Mouse (Mus musculus): ENCODE measurements around the gene Caps2. TPM values are rescaled to one million over a fixed set of nuclear protein-coding genes. Genes with fewer than 3 reads are reported as not detected.

Gene Caps2
- polyA plus RNA-seq (2017; shearing (Covaris generic)), result 0.22 TPM

DNA sequence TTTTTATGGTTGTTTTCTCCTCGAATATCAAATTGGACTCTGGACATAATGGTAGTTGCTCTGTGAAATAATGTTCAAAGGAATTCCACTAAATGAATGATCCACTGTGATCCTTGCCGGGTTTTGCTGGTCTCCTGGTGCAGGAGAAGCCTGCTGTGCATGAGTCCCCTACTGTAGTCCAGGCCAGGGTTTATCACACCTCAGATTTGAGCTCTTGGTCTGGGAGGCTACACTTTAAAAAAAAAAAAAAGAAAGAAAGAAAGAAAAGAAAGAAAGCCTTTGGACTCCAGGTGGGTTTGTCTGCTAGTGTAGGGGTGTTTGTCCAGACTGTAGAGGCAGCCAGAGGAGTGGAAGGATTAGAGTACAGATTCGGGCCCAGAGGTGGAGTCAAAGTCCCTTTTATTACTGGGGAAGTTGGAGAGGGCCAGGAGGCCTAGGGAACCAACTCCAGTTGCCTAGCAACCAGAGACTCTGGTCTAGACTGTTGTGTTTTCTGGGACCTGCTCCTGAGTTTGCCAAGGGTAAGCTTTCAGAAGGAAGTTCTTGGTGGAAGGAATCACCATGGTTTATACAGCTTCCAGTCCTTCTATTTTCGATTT, at the start of gene Caps2:
TSS of gene Caps2 (plus strand) at position 454 of the 599 bp plus-strand sequence.

DNA sequence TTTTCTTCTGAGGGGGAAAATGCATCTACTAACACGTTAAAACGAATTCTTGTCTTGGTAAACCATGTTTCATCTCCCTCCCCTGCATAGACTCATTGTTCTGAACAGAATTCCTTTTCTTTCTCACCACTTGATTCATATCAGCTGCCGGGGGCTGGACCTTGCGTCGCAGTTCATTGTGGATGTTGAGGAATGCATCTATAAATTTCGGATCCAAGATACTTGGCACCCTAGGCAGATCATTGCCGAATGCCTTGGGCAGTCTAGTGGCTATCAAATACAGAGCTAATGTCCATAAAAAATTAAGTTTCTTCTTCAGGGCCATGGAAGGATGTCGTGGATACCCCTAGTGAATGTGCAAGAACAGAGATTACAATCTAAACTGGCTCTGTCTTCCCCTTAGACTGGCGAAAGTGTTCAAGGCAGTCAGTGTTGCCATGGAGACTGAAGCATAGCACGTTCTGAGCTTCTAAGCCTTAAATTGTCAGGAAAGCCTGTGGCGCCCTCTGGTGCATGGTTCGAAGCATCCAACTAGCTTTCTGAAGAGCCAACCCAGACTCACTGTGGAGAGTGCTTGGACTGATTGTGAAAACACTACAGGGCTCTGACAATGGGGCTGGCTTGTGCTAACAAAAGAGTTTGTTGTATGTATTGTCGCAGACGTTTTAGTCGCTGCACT, 3.4 kb upstream of the Caps2 start, which contains the start of gene Glipr1l3:
TSS of gene Glipr1l3 (minus strand) at position 446 of the 679 bp plus-strand sequence.

Other genes with a start within 250 kb of the Caps2 start
- gene Krr1, start 191.0 kb upstream of the Caps2 start, polyA plus RNA-seq (2017; shearing (Covaris generic)), result 50.7 TPM
- gene Glipr1, start 161.0 kb upstream of the Caps2 start, polyA plus RNA-seq (2017; shearing (Covaris generic)), result 158 TPM
- gene Glipr1l1, start 103.4 kb upstream of the Caps2 start, polyA plus RNA-seq (2017; shearing (Covaris generic)), result not detected
- gene Glipr1l2, start 80.3 kb upstream of the Caps2 start, polyA plus RNA-seq (2017; shearing (Covaris generic)), result not detected
- not detected for gene Glipr1l3, start 3.3 kb upstream of the Caps2 start, polyA plus RNA-seq (2017; shearing (Covaris generic))
- not detected for gene Kcnc2, start 107.5 kb downstream of the Caps2 start, polyA plus RNA-seq (2017; shearing (Covaris generic))